ENCODE assay signal across 10 mouse cellular contexts in genomic region chr17:44432524-44433295, GRCm38 (mm10).
DNase-seq lines count a peak whose midpoint lies in the region; ATAC-seq and TF ChIP-seq lines count a peak whose summit lies in the region.
"Had no signal": no experiment of that assay in that cellular context is flagged by ENCODE, and none has a peak within 500 bp of the region (broad histone marks: within the 10 kb centered on the region; RNA-seq: fewer than 3 reads in every experiment).

No protein-coding gene starts in this region.

- no peak overlapping the region for H3K9ac ChIP-seq in lung, embryonic 14.5 days
- H3K9ac ChIP-seq in hindbrain, embryonic 16.5 days (ENCODE audit: low read depth, low read length) = no peak overlapping the region
- H3K9ac ChIP-seq: heart, embryonic 13.5 days had no signal

- ATAC-seq in lung, embryonic 14.5 days (ENCODE audit: insufficient read depth) = no peak
- ATAC-seq in hindbrain, embryonic 16.5 days = no peak

- H3K4me3 ChIP-seq in lung, embryonic 14.5 days (ENCODE audit: low read depth, low read length) = no peak overlapping the region
- no peak overlapping the region for H3K4me3 ChIP-seq in lung, adult 2 months (replicated peaks; ENCODE audit: extremely low read depth, low read depth, low read length)
- H3K4me3 ChIP-seq in embryonic facial prominence, embryonic 10.5 days = no peak overlapping the region
- no peak overlapping the region for H3K4me3 ChIP-seq in hindbrain, embryonic 16.5 days (ENCODE audit: low read length)
- H3K4me3 ChIP-seq: heart, embryonic 13.5 days had no signal

- TF ChIP-seq CTCF in lung, embryonic 14.5 days (IDR thresholded peaks at IDR 0.05; ENCODE audit: low read depth) = no peak
- no peak for TF ChIP-seq CTCF in lung, adult 2 months (IDR thresholded peaks at IDR 0.05; ENCODE audit: insufficient read depth, low read length)

- H3K4me1 ChIP-seq in lung, embryonic 14.5 days (ENCODE audit: insufficient read depth) = no peaks in the 10 kb centered on the region
- H3K4me1 ChIP-seq in lung, adult 2 months (ENCODE audit: control insufficient read depth, insufficient read depth, low read length) = no peaks in the 10 kb centered on the region
- H3K4me1 ChIP-seq in embryonic facial prominence, embryonic 10.5 days = peaks cover 11% of the 10 kb centered on the region
- no peaks in the 10 kb centered on the region for H3K4me1 ChIP-seq in hindbrain, embryonic 16.5 days (ENCODE audit: control insufficient read depth, insufficient read depth, low read depth, low read length)

- TF ChIP-seq POLR2A in lung, adult 2 months (IDR thresholded peaks at IDR 0.05; ENCODE audit: borderline replicate concordance, extremely low read depth, low read depth, low read length) = no peak

- no peak overlapping the region for H3K4me2 ChIP-seq in lung, embryonic 14.5 days
- no peak overlapping the region for H3K4me2 ChIP-seq in hindbrain, embryonic 16.5 days (ENCODE audit: low read length)
- H3K4me2 ChIP-seq: heart, embryonic 13.5 days had no signal

- no peaks in the 10 kb centered on the region for H3K36me3 ChIP-seq in lung, embryonic 14.5 days (ENCODE audit: insufficient read depth)
- H3K36me3 ChIP-seq in embryonic facial prominence, embryonic 10.5 days (replicated peaks) = no peaks in the 10 kb centered on the region
- H3K36me3 ChIP-seq in hindbrain, embryonic 16.5 days (ENCODE audit: control insufficient read depth, insufficient read depth, low read length) = no peaks in the 10 kb centered on the region
- H3K36me3 ChIP-seq: heart, embryonic 13.5 days had no signal

- DNase-seq in lung, embryonic 14.5 days = peak; percentile 23
- DNase-seq in lung, adult 2 months = no peak
- DNase-seq in embryonic facial prominence, embryonic 10.5 days (ENCODE audit: low spot score) = peak; percentile 17
- DNase-seq in liver = peak; percentile 24
- peak; percentile 21 for DNase-seq in thymus, postnatal 14 days
- DNase-seq in cerebellum, adult 9-10 months = no peak
- no peak for DNase-seq in gastrocnemius, adult 18-20 months (ENCODE audit: low spot score)
- DNase-seq: lung, postnatal 36 days had no signal

- no peak overlapping the region for H3K27ac ChIP-seq in lung, embryonic 14.5 days (ENCODE audit: low read depth)
- peak overlapping the region; percentile 57 for H3K27ac ChIP-seq in embryonic facial prominence, embryonic 10.5 days (replicated peaks)
- no peak overlapping the region for H3K27ac ChIP-seq in hindbrain, embryonic 16.5 days (ENCODE audit: low read depth, low read length)
- H3K27ac ChIP-seq: heart, embryonic 13.5 days had no signal

- 20% methylated on average over 4 of the region's 4 CpGs for WGBS in lung, embryonic 14.5 days
- 13% methylated on average over 4 of the region's 4 CpGs for WGBS in lung, adult 2 months
- whole genome bisulfite sequencing in embryonic facial prominence, embryonic 10.5 days = 55% methylated on average over 4 of the region's 4 CpGs
- WGBS in hindbrain, embryonic 16.5 days = 45% methylated on average over 4 of the region's 4 CpGs

- H3K27me3 ChIP-seq in lung, embryonic 14.5 days (ENCODE audit: insufficient read depth, low read length) = no peaks in the 10 kb centered on the region
- H3K27me3 ChIP-seq in embryonic facial prominence, embryonic 10.5 days (replicated peaks; ENCODE audit: low read depth, poor library complexity, severe bottlenecking) = no peaks in the 10 kb centered on the region
- no peaks in the 10 kb centered on the region for H3K27me3 ChIP-seq in hindbrain, embryonic 16.5 days (replicated peaks; ENCODE audit: control insufficient read depth, insufficient read depth, low read length)
- H3K27me3 ChIP-seq: heart, embryonic 13.5 days had no signal

- H3K9me3 ChIP-seq in lung, embryonic 14.5 days (ENCODE audit: low read depth, low read length) = no peaks in the 10 kb centered on the region
- H3K9me3 ChIP-seq in embryonic facial prominence, embryonic 10.5 days = no peaks in the 10 kb centered on the region
- H3K9me3 ChIP-seq in hindbrain, embryonic 16.5 days (ENCODE audit: control insufficient read depth, low read length) = no peaks in the 10 kb centered on the region
- H3K9me3 ChIP-seq: heart, embryonic 13.5 days had no signal

Comparison
In these comparisons a context has a peak if more than half of its experiments do, and no peak if none do; other contexts are left out.
1. DNase-seq: peak in lung, embryonic 14.5 days (single experiment), embryonic facial prominence, embryonic 10.5 days (single experiment), liver (single experiment) and thymus, postnatal 14 days (single experiment); none in lung, adult 2 months (single experiment), cerebellum, adult 9-10 months (single experiment) and gastrocnemius, adult 18-20 months (single experiment).